ENCODE assay signal across 9 mouse cellular contexts in the genomic region with DNA sequence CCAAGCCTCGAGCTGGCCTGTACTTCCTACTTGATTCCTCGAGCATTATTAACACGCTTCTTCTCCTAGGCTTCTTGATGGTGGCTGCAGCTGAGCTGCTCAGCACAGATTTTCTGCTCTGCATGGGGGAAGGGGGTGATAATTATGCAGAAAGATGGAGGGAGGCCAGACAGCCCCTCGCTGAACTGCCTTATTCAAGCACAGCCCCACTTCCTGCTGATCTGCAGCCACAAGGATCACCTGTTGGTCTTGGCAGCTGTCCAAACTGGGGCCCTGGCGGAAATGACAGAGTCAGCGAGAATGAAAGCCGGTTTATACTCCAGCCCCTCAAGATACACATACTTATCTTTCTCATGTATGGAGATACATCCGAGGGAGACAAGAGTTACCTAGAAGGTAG.
DNase-seq lines count a peak whose midpoint lies in the region; ATAC-seq lines count a peak whose summit lies in the region.
"Had no signal": no experiment of that assay in that cellular context is flagged by ENCODE, and none has a peak within 500 bp of the region (broad histone marks: within the 10 kb centered on the region; RNA-seq: fewer than 3 reads in every experiment).

No protein-coding gene starts in this region.

- H3K9ac ChIP-seq in intestine, embryonic 15.5 days, result no peak overlapping the region
- no peak overlapping the region for H3K9ac ChIP-seq in liver, embryonic 11.5 days (ENCODE audit: low read depth, low read length)
- H3K9ac ChIP-seq: liver, embryonic 15.5 days had no signal

- WGBS in intestine, embryonic 15.5 days, result 12% methylated on average over 8 of the region's 8 CpGs
- 41% methylated on average over 8 of the region's 8 CpGs for WGBS in liver, embryonic 11.5 days

- H3K36me3 ChIP-seq in intestine, embryonic 15.5 days, result no peaks in the 10 kb centered on the region
- no peaks in the 10 kb centered on the region for H3K36me3 ChIP-seq in liver, embryonic 11.5 days (ENCODE audit: control insufficient read depth, insufficient read depth, low read length)
- H3K36me3 ChIP-seq: liver, embryonic 15.5 days had no signal

- ATAC-seq in intestine, embryonic 15.5 days, result peak; percentile 89
- peak; percentile 39; the same call in 1 of the 2 replicates for ATAC-seq in liver, embryonic 11.5 days (replicated peaks; ENCODE audit: low FRiP score)

- no peaks in the 10 kb centered on the region for H3K9me3 ChIP-seq in intestine, embryonic 15.5 days
- no peaks in the 10 kb centered on the region for H3K9me3 ChIP-seq in liver, embryonic 11.5 days (ENCODE audit: control insufficient read depth, low read length)
- H3K9me3 ChIP-seq: liver, embryonic 15.5 days had no signal

- peaks cover 17% of the 10 kb centered on the region; the same call in 1 of the 2 replicates for H3K4me1 ChIP-seq in intestine, embryonic 15.5 days (replicated peaks)
- H3K4me1 ChIP-seq in liver, embryonic 11.5 days (replicated peaks; ENCODE audit: control insufficient read depth, insufficient read depth, low read length), result peaks cover 6% of the 10 kb centered on the region; the same call in 1 of the 2 replicates

- H3K27me3 ChIP-seq in intestine, embryonic 15.5 days (replicated peaks), result no peaks in the 10 kb centered on the region
- no peaks in the 10 kb centered on the region for H3K27me3 ChIP-seq in liver, embryonic 11.5 days (replicated peaks; ENCODE audit: control insufficient read depth, insufficient read depth, low read length)
- H3K27me3 ChIP-seq: liver, embryonic 15.5 days had no signal

- intact Hi-C loops in left cerebral cortex, postnatal 14 days (cut with DNase I), result no loop called here
- intact Hi-C loops in left cerebral cortex, postnatal 36 days (cut with DNase I), result loop anchor here (10.0 kb wide), 1 partner anchor 512 kb away; no protein-coding TSS in a partner anchor

- H3K4me3 ChIP-seq in intestine, embryonic 15.5 days (replicated peaks), result no peak overlapping the region
- H3K4me3 ChIP-seq in liver, embryonic 11.5 days (ENCODE audit: low read depth, low read length), result no peak overlapping the region
- H3K4me3 ChIP-seq: liver, embryonic 15.5 days had no signal

- H3K27ac ChIP-seq in intestine, embryonic 15.5 days, result peak overlapping the region; percentile 76
- no peak overlapping the region for H3K27ac ChIP-seq in liver, embryonic 11.5 days (ENCODE audit: low read depth, low read length)
- H3K27ac ChIP-seq: liver, embryonic 15.5 days had no signal

- H3K4me2 ChIP-seq in intestine, embryonic 15.5 days (replicated peaks), result peak overlapping the region; percentile 28
- no peak overlapping the region for H3K4me2 ChIP-seq in liver, embryonic 11.5 days
- H3K4me2 ChIP-seq: liver, embryonic 15.5 days had no signal

- peak; percentile 41 to 49 for DNase-seq in left cerebral cortex, postnatal 14 days (ENCODE audit: low spot score in 2 of 2)
- no peak for DNase-seq in left cerebral cortex, postnatal 36 days (ENCODE audit: low spot score in 2 of 2)
- DNase-seq in cerebellum, adult 9-11 months, result peak; percentile 12
- DNase-seq in gastrocnemius, postnatal 4 days (ENCODE audit: low spot score in 2 of 2), result peak; percentile 22 to 49
- DNase-seq in liver, embryonic 11.5 days (ENCODE audit: low spot score), result peak; percentile 58
- peak; percentile 76 for DNase-seq in naive thymus-derived CD4-positive, alpha-beta T cell, adult 2 months (ENCODE audit: low read depth)
- peak; percentile 81 for DNase-seq in thymus, postnatal 25 days

Comparison
In these comparisons a context has a peak if more than half of its experiments do, and no peak if none do; other contexts are left out.
1. DNase-seq: peak in left cerebral cortex, postnatal 14 days (2 of 2), cerebellum, adult 9-11 months (single experiment), gastrocnemius, postnatal 4 days (2 of 2), liver, embryonic 11.5 days (single experiment), naive thymus-derived CD4-positive, alpha-beta T cell, adult 2 months (single experiment) and thymus, postnatal 25 days (single experiment); none in left cerebral cortex, postnatal 36 days (0 of 2).